Mouse (Mus musculus): ENCODE data around the gene Abcc2. TPM values are rescaled to one million over a fixed set of nuclear protein-coding genes. Genes with fewer than 3 reads are reported as not detected.
A peak's percentile ranks its signal among the peaks of the same experiment; 100 is the strongest.

Abcc2 gene
- polyA plus RNA-seq, 1 experiment from 2014 or later: 0.03 TPM

- DNase-seq (ENCODE audit: low spot score) (no peak), ATAC-seq (replicated peaks; ENCODE audit: insufficient number of reproducible peaks, low FRiP score, low TSS enrichment, low read depth) (no peak)
- 35% methylated on average over 4 of the region's 4 CpGs for WGBS
- Histone ChIP-seq H3K4me3 (ENCODE audit: low read depth, low read length) (no peak overlapping the region), H3K9ac (replicated peaks; ENCODE audit: low read length) (no peak overlapping the region), H3K27ac (replicated peaks; ENCODE audit: low read depth, low read length) (no peak overlapping the region), H3K4me1 (ENCODE audit: control insufficient read depth, insufficient read depth, low read length) (no peaks in the 10 kb centered on the region), H3K36me3 (replicated peaks; ENCODE audit: control insufficient read depth, insufficient read depth, low read depth, low read length) (no peaks in the 10 kb centered on the region), H3K4me2 (ENCODE audit: low read depth, low read length) (no peak overlapping the region), H3K9me3 (replicated peaks; ENCODE audit: control insufficient read depth, low read length) (no peaks in the 10 kb centered on the region), H3K27me3 (ENCODE audit: control insufficient read depth, insufficient read depth, low read length) (no peaks in the 10 kb centered on the region)
Measured at GRCm38 (mm10) chr19:43809331-43809730, 27.3 kb downstream of the Abcc2 start.

DNA sequence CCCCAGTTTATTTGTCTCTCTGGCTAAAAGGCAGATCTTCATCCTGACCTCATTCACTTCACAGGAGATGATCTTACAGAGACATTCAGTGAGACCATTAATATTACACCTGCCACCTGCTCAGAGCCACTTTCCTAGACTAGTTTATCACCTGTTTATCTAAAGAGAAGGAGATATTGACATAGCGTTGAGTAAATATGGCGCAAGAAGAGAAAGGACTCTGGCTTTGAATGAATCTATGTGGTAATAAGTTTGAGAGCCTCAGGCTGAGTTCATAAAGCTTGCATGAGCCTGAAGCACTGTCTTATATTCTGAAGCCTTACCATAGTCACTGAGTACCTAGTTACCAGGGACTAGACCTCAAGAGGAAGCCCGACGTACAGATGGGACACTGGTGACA is 29.4 kb downstream of the Abcc2 start:
- Histone ChIP-seq H3K36me3 (replicated peaks; ENCODE audit: control insufficient read depth, insufficient read depth, low read depth, low read length) (no peaks in the 10 kb centered on the region), H3K9me3 (replicated peaks; ENCODE audit: control insufficient read depth, low read length) (no peaks in the 10 kb centered on the region), H3K4me1 (ENCODE audit: control insufficient read depth, insufficient read depth, low read length) (no peaks in the 10 kb centered on the region), H3K4me2 (ENCODE audit: low read depth, low read length) (no peak overlapping the region), H3K4me3 (ENCODE audit: low read depth, low read length) (no peak overlapping the region), H3K9ac (replicated peaks; ENCODE audit: low read length) (no peak overlapping the region), H3K27ac (replicated peaks; ENCODE audit: low read depth, low read length) (no peak overlapping the region), H3K27me3 (ENCODE audit: control insufficient read depth, insufficient read depth, low read length) (no peaks in the 10 kb centered on the region)
- ATAC-seq (replicated peaks; ENCODE audit: insufficient number of reproducible peaks, low FRiP score, low TSS enrichment, low read depth) (no peak), DNase-seq (ENCODE audit: low spot score) (no peak)
- 96% methylated on average over 4 of the region's 4 CpGs for WGBS

DNA sequence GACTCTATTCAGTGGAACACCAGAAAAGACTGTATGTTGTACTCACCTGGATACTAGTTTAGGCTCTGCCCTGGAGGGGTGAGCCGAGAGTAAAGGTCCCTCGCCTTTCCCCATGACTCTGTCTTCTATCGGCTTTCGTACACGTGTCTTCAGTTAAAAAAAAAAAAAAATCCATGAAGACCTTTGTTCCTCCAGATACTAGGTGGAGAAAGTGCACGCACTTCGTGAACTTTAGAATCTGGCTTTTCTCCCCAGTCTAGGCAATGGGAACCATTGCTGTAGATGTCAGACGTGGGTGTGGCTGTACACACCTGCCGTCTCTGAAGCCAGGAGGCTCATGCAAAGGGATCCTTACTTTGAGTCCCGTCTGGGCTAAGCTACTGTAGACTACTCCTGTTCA is 31.3 kb downstream of the Abcc2 start:
- no peaks in the 10 kb centered on the region for H3K36me3 ChIP-seq (replicated peaks; ENCODE audit: control insufficient read depth, insufficient read depth, low read depth, low read length)
- no peak overlapping the region for H3K9ac ChIP-seq (replicated peaks; ENCODE audit: low read length)
- 88% methylated on average over 10 of the region's 10 CpGs for WGBS
- no peak overlapping the region for H3K4me2 ChIP-seq (ENCODE audit: low read depth, low read length)
- H3K4me3 ChIP-seq (ENCODE audit: low read depth, low read length): no peak overlapping the region
- H3K4me1 ChIP-seq (ENCODE audit: control insufficient read depth, insufficient read depth, low read length): no peaks in the 10 kb centered on the region
- no peaks in the 10 kb centered on the region for H3K9me3 ChIP-seq (replicated peaks; ENCODE audit: control insufficient read depth, low read length)
- DNase-seq (ENCODE audit: low spot score) (no peak), ATAC-seq (replicated peaks; ENCODE audit: insufficient number of reproducible peaks, low FRiP score, low TSS enrichment, low read depth) (no peak)
- no peak overlapping the region for H3K27ac ChIP-seq (replicated peaks; ENCODE audit: low read depth, low read length)
- no peaks in the 10 kb centered on the region for H3K27me3 ChIP-seq (ENCODE audit: control insufficient read depth, insufficient read depth, low read length)

DNA sequence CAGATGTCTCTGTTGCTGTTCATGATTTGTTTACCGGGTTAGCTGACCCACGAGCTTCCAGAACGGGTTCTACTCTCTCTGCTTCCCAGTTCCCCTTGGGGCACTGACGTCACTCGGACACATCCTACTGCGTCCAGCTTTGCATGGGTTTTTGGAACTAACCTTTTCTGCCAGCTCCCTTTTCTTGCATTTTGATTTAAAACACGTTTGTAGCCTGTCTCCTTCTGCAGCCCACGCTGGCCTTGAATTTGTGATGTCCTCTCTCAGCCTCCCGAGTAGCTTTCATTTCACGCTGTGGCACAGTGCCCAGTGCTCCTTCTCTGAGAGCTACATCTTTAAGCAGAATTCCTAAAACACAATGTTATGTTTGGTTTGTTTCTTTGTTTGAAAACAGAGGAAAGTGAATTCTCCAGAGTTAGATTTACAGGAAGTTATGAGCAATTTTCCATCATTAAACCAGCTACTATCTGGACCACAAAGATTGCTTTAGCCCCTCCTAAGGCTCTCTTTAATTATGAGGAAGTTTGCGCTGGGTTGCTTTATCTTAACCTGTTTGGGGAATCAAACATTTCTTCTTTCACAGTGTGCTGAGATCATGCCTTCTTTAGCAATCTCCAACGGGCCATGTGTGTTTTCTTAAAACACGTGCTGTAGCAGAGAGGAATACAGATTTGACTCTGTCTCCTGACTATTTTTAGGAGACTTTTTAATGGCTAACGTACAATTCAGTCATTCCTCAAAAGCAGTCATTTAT is 33.8 kb downstream of the Abcc2 start:
- Histone ChIP-seq H3K9me3 (replicated peaks; ENCODE audit: control insufficient read depth, low read length) (no peaks in the 10 kb centered on the region), H3K27me3 (ENCODE audit: control insufficient read depth, insufficient read depth, low read length) (no peaks in the 10 kb centered on the region), H3K4me1 (ENCODE audit: control insufficient read depth, insufficient read depth, low read length) (no peaks in the 10 kb centered on the region), H3K27ac (replicated peaks; ENCODE audit: low read depth, low read length) (no peak overlapping the region), H3K36me3 (replicated peaks; ENCODE audit: control insufficient read depth, insufficient read depth, low read depth, low read length) (no peaks in the 10 kb centered on the region), H3K4me2 (ENCODE audit: low read depth, low read length) (no peak overlapping the region), H3K4me3 (ENCODE audit: low read depth, low read length) (no peak overlapping the region), H3K9ac (replicated peaks; ENCODE audit: low read length) (no peak overlapping the region)
- WGBS: 74% methylated on average over 14 of the region's 14 CpGs
- DNase-seq (ENCODE audit: low spot score): no peak
- no peak for ATAC-seq (replicated peaks; ENCODE audit: insufficient number of reproducible peaks, low FRiP score, low TSS enrichment, low read depth)

GRCm38 (mm10) chr19:43826855-43827254 is 44.9 kb downstream of the Abcc2 start:
- no peak overlapping the region for H3K4me3 ChIP-seq (ENCODE audit: low read depth, low read length)
- H3K4me1 ChIP-seq (ENCODE audit: control insufficient read depth, insufficient read depth, low read length): no peaks in the 10 kb centered on the region
- DNase-seq (ENCODE audit: low spot score) (no peak), ATAC-seq (replicated peaks; ENCODE audit: insufficient number of reproducible peaks, low FRiP score, low TSS enrichment, low read depth) (no peak)
- H3K9me3 ChIP-seq (replicated peaks; ENCODE audit: control insufficient read depth, low read length): no peaks in the 10 kb centered on the region
- no peak overlapping the region for H3K27ac ChIP-seq (replicated peaks; ENCODE audit: low read depth, low read length)
- no peak overlapping the region for H3K9ac ChIP-seq (replicated peaks; ENCODE audit: low read length)
- no peaks in the 10 kb centered on the region for H3K36me3 ChIP-seq (replicated peaks; ENCODE audit: control insufficient read depth, insufficient read depth, low read depth, low read length)
- WGBS: 80% methylated on average over 8 of the region's 8 CpGs
- H3K4me2 ChIP-seq (ENCODE audit: low read depth, low read length): no peak overlapping the region
- no peaks in the 10 kb centered on the region for H3K27me3 ChIP-seq (ENCODE audit: control insufficient read depth, insufficient read depth, low read length)

- Histone ChIP-seq H3K9me3 (replicated peaks; ENCODE audit: control insufficient read depth, low read length) (no peaks in the 10 kb centered on the region), H3K4me2 (ENCODE audit: low read depth, low read length) (no peak overlapping the region), H3K27ac (replicated peaks; ENCODE audit: low read depth, low read length) (no peak overlapping the region), H3K27me3 (ENCODE audit: control insufficient read depth, insufficient read depth, low read length) (no peaks in the 10 kb centered on the region), H3K9ac (replicated peaks; ENCODE audit: low read length) (no peak overlapping the region), H3K4me1 (ENCODE audit: control insufficient read depth, insufficient read depth, low read length) (no peaks in the 10 kb centered on the region), H3K36me3 (replicated peaks; ENCODE audit: control insufficient read depth, insufficient read depth, low read depth, low read length) (no peaks in the 10 kb centered on the region), H3K4me3 (ENCODE audit: low read depth, low read length) (no peak overlapping the region)
- no peak for ATAC-seq (replicated peaks; ENCODE audit: insufficient number of reproducible peaks, low FRiP score, low TSS enrichment, low read depth)
- WGBS: 35% methylated on average over 21 of the region's 21 CpGs
- DNase-seq (ENCODE audit: low spot score): peak; percentile 80
Measured at GRCm38 (mm10) chr19:43832425-43833069, 50.6 kb downstream of the Abcc2 start.

DNA sequence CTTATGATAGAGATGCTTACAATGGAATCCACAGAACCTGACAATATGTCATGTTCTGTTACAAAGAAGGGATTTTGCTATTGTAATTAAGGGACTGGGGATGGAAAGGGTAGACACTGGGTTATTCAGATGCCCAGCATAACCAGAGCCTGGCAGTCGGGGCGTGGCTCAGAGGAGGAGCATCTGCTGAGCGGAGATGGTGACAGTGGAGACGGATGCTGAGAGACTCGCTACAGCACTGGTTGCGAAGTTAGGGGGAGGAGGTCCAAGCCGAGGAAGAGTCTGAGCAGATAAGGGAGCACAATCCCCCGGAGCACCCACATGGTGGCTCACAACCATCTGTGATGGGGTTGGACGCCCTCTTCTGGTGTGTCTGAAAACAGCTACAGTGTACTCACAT is 61.2 kb downstream of the Abcc2 start:
- Histone ChIP-seq H3K27ac (replicated peaks; ENCODE audit: low read depth, low read length) (no peak overlapping the region), H3K27me3 (ENCODE audit: control insufficient read depth, insufficient read depth, low read length) (no peaks in the 10 kb centered on the region), H3K36me3 (replicated peaks; ENCODE audit: control insufficient read depth, insufficient read depth, low read depth, low read length) (peaks cover 2% of the 10 kb centered on the region; the same call in 1 of the 2 replicates), H3K4me2 (ENCODE audit: low read depth, low read length) (no peak overlapping the region), H3K4me1 (ENCODE audit: control insufficient read depth, insufficient read depth, low read length) (no peaks in the 10 kb centered on the region), H3K9me3 (replicated peaks; ENCODE audit: control insufficient read depth, low read length) (no peaks in the 10 kb centered on the region), H3K4me3 (ENCODE audit: low read depth, low read length) (no peak overlapping the region), H3K9ac (replicated peaks; ENCODE audit: low read length) (no peak overlapping the region)
- DNase-seq (ENCODE audit: low spot score) (no peak), ATAC-seq (replicated peaks; ENCODE audit: insufficient number of reproducible peaks, low FRiP score, low TSS enrichment, low read depth) (no peak)
- 86% methylated on average over 9 of the region's 9 CpGs for WGBS

DNA sequence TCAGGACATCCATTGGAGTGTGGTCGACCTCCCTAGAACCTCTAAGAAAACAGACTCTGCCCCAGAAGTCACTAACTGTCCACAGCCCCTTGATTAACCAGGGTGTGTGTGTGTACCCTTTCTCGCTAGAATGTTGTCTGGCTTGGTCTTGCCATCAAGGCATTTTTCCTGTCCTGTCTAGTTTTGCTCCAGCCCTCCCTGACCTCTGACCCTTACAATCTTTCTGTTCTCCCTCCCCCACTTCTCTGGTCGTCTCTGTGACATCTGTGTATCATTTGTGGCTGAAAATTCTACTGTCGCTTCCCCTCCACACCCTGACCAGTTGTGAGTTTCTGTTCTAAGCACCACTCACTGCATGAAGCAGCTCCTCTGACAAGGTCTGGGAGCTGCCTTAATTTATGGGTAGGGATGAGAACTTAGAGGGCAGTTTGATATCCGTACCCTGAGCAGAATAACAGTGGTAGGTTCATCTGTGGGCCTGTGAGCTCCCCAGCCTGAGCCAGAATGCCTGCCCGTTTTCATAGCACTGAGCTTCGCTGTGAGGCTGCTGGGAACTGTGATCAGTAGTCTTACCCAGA is 63.4 kb downstream of the Abcc2 start:
- DNase-seq (ENCODE audit: low spot score): peak; percentile 19

More for the DNA sequence above, 63.4 kb downstream of the Abcc2 start:
- Histone ChIP-seq H3K27ac (replicated peaks; ENCODE audit: low read depth, low read length) (no peak overlapping the region), H3K9me3 (replicated peaks; ENCODE audit: control insufficient read depth, low read length) (no peaks in the 10 kb centered on the region), H3K36me3 (replicated peaks; ENCODE audit: control insufficient read depth, insufficient read depth, low read depth, low read length) (peaks cover 10% of the 10 kb centered on the region), H3K4me3 (ENCODE audit: low read depth, low read length) (no peak overlapping the region), H3K4me2 (ENCODE audit: low read depth, low read length) (no peak overlapping the region), H3K27me3 (ENCODE audit: control insufficient read depth, insufficient read depth, low read length) (no peaks in the 10 kb centered on the region), H3K4me1 (ENCODE audit: control insufficient read depth, insufficient read depth, low read length) (no peaks in the 10 kb centered on the region), H3K9ac (replicated peaks; ENCODE audit: low read length) (no peak overlapping the region)
- 25% methylated on average over 7 of the region's 7 CpGs for WGBS
- no peak for ATAC-seq (replicated peaks; ENCODE audit: insufficient number of reproducible peaks, low FRiP score, low TSS enrichment, low read depth)

Data from embryonic facial prominence, embryonic 11.5 days (tissue).